Mouse (Mus musculus) hematopoietic multipotent progenitor cell, adult 10-12 weeks (in vitro differentiated cells): Measurements from ENCODE around the gene Gm10338. TPM values are rescaled to one million over a fixed set of nuclear protein-coding genes. Genes with fewer than 3 reads are reported as not detected.

Source experiments
- polyA plus RNA-seq: library from polyadenylated mRNA; stranded (reverse); fragments of >175 nt; gene quantifications from 2 replicates; pipeline ENCODE4 v1.2.3, GENCODE M21; 2012; ENCODE audit warnings: low replicate concordance

Gm10338 gene
- not detected in 2 replicates for polyA plus RNA-seq

GRCm38 (mm10) chr14:7595492-7595891 is at the start of gene Gm10338:
Gm10338 (minus strand) TSS chr14:7595592.

GRCm38 (mm10) chr14:7643872-7644271 is 48.5 kb upstream of the Gm10338 start, which contains the start of gene Gm10128:
Gm10128 (minus strand) TSS chr14:7643972.

GRCm38 (mm10) chr14:7568382-7568781 is 27.0 kb downstream of the Gm10338 start, which contains the start of gene Gm3558:
Gm3558 (minus strand) TSS chr14:7568566.

Other genes starting within 250 kb of the Gm10338 start
- gene Gm8374, start 230.5 kb downstream of the Gm10338 start, polyA plus RNA-seq, result not detected in 2 replicates
- not detected in 2 replicates for gene Gm3755, start 144.7 kb downstream of the Gm10338 start, polyA plus RNA-seq
- gene Gm3752, start 111.8 kb downstream of the Gm10338 start, polyA plus RNA-seq, result not detected in 2 replicates
- gene Gm3558, start 27.0 kb downstream of the Gm10338 start, polyA plus RNA-seq, result not detected in 2 replicates
- gene Gm10128, start 48.4 kb upstream of the Gm10338 start, polyA plus RNA-seq, result not detected in 2 replicates
- not detected in 2 replicates for gene Gm26661, start 196.0 kb upstream of the Gm10338 start, polyA plus RNA-seq
- 5.1 and 8.1 TPM in 2 replicates for gene Flnb, start 222.4 kb upstream of the Gm10338 start, polyA plus RNA-seq